Mouse (Mus musculus) kidney, adult 18-20 months (tissue): ENCODE data around the gene Fasn.
A peak's percentile ranks its signal among the peaks of the same experiment; 100 is the strongest.
"Not testable (repeated sequence)": the region's sequence is repeated elsewhere in the genome, so short reads cannot be mapped to it uniquely, and the experiment has no call there.

Experiments used
- DNase-seq: peaks from one replicate; pipeline ENCODE4 v3.0.0; 2021

Gene Fasn

DNA sequence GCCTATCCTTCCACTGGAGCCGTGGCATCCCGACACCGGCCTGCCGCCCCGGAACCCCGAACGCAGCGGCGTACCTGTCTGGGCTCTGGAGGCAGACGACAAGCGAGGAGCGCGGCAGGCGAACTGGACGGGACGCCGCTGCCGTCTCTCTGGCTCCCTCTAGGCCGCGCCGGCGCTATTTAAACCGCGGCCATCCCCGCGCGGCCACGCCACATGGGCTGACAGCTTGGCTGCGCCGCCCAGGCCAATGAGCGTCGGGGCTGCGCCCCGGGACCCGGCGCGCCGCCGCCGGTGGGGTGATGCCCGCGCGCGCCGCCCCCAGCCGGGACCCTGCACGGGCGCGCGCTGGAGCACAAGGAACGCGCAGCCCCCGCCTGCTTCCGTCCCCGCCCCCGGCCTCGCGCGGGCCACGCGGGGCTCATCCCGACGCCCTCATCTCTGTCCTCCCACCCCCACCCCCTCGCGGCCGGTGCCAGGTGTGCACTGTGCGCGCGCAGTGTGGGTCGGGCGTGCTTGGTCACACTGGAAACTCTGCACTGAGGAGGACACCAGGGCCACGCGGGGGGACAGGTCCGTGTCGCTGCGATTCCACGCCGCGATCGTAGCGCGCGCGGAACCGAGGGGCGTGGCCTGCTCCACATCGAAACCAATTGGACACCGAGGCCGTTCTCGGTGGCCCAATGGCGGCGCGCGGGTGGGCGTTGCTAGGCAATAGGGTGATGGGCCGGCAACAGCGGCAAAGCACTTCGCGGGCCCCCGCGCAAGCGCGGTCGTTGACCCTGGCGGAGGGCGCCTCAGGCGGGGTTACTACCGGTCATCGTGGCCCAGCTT, at the start of gene Fasn:
Gene Fasn, minus strand, starts transcription at position 592 of the 831 bp plus-strand sequence.
- peak; percentile 95 for DNase-seq

DNA sequence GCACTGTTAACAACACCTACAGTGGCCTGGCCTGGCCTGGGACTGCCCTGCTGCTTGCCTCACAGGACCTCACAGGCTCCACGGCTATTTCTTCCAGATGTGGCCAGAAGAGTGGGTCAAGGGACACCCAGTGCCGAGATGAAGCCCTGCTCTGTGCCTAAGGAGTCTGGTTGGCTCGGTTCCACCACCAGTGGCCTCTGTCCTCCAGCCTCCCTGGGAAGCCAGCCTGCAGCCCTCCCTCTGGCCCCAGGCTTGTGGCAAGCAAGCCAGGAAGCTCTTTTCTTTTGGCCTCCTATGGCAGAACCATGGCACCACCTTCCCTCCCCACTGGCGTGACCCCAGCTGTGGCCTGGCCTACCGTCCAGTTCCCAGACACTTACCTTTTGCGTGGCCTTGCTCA, 48.9 kb upstream of the Fasn start:
- DNase-seq = peak; percentile 62

DNA sequence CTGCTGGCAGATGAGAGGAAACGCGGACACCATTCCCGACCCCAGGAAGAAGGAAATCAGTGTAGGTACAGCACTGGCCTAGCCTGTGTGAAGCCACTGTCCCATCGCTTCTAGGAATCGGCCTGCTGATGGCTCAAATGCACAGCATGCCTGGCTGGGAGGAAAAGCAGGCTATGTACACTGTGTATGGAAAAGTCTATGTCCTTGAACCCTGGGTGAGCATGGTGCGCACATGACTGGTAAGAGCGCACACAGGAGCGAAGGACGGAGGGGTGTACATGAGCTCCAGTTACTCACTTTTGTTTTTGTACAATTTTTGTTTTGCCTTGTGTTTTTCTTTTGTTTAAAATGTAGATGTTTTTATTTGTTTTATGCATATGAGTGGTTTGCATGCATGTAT, 47.2 kb upstream of the Fasn start:
- no peak for DNase-seq

DNA sequence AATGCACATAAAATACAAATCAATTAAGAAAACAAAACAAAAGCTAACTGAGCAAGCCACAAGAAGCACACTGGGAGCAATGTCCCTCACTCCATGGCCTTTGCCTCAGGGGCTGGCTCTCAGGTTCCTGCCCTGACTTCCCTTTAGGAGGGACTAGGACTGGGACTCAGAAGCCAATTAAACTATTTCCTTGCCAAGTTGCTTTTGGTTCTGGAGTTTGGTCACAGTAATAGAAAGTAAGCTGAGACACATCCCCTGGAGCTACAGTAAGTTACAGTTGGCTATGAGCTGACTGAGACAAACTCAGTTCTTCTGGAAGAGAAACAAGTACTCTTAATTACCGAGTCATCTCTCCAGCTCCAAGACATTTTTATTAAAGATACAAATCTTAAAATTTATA, 41.5 kb upstream of the Fasn start:
- DNase-seq = no peak

DNA sequence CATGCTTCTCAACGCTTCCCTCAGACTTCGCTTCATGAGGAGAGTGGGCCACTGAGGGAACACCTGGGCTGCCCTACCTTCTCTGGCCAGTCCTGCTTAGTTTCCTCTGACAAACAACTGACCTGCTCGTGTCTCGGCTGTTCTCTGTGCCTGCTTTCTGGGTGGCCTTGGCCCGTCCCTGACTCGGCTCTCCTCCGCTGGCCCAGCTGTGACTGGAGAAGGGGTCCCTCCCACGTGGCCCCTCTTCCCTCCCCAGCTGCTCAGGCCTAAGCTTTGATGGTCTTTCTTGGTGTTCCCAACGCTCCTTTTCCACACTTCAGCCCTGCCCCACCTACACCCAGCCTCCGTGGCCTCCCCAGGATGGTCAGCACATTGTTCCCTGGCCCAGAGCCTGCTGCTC, 38.5 kb upstream of the Fasn start:
- no peak for DNase-seq

DNA sequence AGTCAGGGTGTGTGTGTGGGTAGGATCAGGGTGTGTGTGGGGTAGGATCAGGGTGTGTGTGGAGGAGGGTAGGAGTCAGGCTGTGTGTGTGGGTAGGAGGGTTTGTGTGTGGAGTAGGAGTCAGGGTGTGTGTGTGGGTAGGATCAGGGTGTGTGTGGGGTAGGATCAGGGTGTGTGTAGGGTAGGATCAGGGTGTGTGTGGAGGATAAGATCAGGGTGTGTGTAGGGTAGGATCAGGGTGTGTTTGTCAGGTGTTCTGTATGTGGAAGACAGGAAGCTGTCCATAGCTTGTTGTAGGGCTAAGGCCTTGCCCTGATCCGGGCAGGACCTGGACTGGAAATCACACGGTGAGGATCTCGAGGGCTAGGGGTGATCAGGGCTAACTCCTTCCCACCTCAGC, 31.6 kb upstream of the Fasn start:
- DNase-seq = not testable (repeated sequence)

DNA sequence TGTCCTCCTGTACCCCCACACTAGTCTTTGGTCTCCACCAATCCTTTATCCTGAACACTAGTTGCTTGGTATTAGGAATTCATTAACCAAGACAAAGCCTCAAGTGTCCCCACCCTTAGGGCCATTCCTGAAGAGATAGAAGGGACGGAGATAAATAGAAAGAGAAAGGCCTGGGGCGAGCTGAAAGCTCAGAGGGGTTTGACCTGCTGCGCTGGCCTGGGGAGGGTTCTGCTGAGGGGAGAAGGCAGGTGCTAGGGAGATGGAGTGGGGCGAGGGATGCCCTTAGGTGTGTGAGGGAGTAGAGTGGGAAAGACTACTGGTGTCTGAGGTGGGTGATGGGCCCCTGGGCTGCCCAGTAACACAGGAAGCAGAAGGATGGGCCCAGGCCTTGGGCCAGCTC, 29.4 kb upstream of the Fasn start:
- DNase-seq = no peak

DNA sequence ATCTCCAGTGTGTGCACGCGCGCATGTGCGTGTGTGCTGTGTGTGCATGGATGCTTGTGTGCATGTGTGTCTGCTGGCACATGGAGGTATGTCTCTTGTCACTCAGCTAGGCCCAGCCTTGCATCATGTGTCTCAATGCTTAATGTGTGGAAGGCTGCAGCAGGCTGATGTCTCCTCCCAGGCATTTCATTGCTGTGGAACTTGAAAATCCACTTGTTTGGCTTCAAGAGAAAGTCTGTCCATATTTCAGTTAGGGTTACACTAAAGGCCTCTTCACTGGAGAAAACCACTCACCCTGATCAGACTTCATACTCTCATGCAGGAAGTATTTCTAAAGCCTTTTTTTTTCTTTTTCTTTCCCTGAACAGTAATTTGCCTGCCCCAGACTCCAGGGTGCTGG, 28.8 kb upstream of the Fasn start:
- no peak for DNase-seq

DNA sequence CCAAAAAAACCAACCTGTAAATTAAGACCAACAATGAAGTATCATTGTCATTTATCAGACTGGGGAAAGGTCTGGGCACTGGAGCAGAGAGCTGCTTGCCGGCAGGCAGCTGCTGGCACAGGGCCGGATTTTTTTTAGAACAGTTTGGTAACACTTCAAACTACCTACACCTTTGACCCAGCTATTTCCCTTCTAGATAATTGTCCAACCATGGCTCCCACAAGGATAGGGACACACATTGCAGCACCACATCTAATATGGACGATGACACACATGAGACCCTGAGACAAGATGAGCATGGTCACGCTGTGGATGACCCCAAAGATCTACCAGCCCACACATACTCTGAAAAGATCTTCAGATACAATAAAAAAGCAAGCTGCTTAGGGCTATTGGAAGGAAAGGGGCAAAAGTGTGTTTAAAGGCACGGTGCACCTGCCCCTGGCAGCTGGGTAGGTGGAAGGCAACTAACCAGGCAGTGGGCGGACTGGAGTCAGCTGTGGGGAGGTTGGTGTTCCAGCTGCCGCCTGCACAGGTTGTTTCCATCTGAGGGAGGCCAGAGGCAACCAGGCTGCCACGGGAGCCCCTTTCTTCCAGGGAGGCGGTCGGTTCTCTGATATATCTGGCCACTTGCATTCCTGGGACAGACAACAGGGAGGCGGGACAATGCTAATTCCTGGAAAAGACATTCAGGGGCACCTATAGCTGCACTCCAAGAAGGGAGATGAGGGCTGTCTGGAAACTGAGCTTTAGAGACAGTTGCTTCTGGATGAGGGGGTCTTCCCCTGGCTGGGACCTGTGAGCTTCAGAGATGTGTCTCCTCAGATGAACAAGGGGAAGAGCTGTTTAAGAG, 28.0 kb upstream of the Fasn start:
- peak; percentile 78 for DNase-seq

DNA sequence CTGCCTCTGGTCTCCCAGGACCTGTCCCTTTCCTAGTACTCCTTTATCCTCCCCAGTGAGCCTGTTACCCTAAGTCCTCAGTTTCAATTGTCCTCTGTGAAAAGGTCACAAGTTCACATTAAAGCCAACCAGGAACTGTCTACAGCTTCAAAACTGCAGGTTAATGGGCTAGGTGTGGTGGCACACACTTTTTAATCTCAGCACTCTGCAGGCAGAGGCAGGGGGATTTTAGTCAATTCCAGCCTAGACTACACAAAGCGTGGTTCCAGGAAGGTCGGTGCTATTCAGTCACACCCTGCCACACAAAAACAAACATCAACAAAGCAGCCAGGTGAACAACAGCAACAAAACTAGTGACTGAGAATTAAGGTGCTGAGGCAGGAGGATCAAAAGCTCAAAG, 27.2 kb upstream of the Fasn start:
- no peak for DNase-seq

DNA sequence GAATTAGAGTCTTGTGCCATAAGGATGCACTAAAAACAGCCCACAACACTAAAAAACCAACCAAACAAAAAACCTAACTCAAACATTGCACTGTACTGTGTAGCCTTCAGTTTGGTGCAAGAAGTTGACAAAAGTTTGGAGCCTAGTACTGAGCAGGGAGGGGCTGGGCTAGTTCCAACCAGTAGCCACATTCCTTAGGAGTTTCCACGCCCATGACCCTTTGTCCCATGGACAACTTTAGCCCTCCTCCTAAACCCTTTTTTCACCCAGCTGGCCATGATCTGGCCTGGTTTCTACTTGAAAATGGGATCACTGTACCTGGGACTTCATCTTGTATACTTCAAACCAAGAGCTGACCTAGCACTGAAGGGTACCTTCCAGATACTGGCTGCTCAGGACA, 26.8 kb upstream of the Fasn start:
- peak; percentile 46 for DNase-seq

DNA sequence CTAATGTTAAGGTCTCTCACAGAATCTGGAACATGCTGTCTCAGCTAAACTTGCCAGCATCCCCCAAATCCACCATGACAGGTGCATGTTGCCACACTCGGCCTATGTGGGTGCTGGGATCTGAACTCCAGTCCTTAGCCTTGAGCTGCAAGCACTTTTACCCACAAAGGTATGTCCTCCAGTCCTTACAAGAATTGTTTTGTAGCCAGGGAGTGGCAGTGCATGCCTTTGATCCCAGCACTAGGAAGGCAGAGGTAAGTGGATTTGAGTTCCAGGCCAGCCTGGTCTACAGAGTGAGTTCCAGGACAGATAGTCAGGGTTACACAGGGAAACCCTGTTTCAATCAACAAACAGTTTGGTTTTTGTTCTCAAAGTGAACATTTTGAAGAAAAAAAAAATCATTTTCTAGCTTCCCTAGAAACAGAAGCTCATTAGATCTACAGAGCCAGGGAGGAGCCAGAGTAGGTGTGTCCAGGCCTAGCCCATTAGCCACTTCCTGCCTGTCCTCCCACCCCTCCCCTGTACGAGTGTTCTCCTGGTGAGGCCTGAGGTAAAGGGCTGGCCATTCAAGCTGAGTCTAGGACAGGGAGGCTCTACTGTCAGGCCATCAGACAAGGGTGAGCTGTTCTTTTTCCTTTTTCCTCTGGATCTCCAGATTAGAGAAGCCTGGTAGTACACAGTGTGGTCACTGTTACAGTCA, 26.1 kb upstream of the Fasn start:
- DNase-seq = no peak

DNA sequence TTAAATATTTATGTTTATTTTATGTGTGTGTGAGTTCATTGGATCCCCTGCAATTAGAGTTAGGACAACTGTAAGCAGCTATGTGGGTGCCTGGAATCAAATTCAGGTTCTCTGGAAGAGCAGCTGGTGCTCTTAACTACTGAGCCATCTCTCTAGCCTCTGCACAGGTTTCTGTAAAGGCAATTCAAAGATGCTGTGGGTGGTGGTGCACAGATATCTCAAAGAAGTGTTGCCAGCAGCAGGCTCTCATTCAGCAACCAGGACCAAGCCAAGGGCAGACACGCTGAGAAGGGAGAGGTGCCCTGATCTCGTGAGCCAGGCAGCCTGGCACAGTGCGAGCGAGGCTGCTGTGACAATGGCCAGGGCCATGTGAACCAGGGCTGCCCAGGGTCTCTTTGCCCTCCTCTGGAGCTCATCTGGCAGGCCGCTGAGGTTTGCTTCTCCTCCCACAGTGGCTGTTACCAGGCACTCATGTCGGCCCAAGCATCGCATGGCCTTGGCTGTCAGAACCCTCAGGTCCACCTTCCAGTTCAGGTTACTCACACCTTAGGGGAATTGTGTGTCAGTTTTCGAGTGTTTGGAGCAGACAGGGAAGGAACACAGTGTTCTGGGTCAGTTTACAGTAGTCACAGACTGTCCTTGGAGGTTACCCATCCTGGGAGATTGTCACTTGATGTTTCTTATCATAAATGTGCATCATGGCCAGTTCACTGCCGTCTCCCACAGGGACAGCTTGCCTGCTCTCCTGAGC, 22.6 kb upstream of the Fasn start:
- no peak for DNase-seq

DNA sequence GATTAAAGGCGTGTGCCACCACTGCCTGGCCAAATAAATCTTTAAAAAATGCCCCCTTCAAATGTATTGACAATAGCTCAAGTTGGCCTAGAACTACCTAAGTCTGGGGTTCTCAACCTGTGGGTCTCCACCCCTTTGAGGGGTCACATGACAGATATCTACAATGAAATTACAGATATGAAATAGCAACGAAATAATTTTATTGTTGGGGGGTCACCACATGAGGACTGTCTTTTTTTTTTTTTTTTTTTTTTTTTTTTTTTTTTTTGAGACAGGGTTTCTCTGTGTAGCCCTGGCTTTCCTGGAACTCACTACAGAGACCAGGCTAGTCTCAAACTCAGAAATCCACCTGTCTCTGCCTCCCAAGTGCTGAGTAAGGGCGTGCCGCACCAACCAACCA, 20.0 kb upstream of the Fasn start:
- no peak for DNase-seq

DNA sequence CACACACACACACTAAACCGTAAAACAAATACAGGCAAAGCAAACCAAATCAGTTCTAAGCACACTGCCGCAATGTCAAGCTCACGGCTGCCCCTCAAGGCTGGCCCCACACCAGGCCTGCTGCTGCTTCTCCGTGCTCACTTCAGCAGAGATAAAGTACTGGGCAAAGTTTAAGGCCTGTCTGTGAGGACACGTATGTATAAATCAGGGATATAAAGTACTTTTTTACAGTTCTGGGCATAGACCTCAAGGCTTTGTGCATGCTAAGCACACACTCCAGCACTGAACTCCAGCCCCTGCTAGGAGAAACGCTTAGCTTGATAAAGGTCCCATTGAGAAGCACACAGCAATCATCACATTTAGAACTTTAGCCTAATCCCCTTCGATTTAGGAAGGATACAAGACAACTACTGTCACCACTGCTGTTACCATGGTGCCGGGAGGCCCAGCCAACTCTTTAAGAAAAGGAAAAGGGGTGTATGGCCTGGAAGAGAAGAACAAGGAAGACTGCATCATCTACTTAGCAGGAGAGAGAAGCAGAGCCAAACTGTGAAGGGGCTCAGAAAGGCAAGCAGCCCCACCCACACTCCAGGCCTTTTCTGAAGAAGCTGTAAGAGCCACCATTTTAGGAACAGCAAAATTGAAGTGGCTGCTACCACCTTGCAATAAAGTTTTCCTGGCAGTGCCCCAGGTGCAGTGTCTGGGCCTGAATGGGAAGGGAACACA, 9.4 kb upstream of the Fasn start:
- no peak for DNase-seq

DNA sequence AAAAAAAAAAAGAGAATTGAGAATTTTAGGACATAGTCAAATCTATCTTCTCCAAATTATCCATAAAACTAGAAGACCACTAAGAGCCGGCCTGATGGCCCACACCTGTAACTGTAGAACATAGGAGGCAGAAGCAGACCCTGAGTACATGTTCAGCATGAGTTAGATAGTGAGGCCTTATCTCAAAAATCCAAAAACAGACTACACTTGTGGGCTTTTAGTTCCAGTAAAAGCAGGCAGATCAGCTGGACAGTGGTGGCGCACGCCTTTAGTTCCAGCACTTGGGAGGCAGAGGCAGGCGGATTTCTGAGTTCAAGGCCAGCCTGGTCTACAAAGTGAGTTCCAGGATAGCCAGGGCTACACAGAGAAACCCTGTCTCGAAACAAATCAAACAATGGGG, 8.6 kb upstream of the Fasn start:
- DNase-seq = not testable (repeated sequence)

DNA sequence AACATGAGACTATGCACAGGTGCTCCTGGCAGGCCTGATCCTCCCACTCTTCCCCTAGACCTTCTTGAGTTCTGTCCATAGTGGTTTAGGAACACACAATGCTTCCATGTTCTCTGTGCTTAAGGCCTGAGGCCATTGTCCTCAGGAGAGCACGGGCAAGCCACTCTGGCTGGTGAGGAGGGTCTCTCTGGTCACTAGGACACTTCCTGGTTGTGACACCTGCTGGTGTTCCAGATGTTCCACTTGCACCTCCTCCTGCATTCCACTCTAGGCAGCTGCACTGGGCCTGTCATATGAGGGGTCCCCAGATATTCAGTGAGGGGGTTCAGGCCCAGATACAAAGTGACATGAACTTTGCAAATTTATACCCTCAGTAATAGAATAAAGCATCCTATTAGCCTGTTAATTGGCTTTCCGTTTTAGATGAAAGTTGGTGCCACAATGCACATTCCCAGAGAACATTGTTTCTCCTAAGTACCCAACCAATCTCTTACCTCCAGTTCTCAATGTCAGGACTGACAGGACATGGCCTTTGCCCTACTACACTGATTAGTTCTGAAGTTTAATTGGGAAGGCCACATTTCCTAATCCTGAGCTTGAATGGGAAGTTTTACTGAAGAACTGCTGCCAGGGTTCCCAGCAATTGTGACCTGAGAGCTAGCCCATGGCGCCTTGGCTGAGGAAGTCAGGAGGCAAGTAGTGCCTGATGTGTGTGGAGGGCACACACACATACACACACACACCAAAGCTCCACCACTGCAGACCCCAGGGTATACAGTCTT, 7.5 kb upstream of the Fasn start:
- no peak for DNase-seq

DNA sequence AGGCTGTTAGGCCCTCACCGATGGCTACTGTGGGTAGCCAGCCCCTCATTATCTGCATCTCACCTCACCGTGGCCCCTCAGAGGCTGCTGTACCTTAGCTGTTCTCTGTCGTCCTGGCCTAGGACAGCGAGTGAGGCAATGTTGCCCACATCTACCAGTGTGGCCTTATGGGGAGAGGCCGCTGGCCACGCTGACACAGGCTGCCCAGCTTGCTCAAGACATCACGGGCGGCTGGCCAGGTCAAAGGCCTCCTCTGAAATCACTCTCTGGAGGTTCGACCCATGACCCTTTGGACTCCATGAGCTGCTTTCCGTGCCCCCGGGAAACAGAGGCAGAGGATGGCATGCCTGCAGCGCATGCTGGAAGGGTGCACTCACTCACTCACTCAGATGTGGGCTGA, 6.3 kb upstream of the Fasn start:
- peak; percentile 64 for DNase-seq

DNA sequence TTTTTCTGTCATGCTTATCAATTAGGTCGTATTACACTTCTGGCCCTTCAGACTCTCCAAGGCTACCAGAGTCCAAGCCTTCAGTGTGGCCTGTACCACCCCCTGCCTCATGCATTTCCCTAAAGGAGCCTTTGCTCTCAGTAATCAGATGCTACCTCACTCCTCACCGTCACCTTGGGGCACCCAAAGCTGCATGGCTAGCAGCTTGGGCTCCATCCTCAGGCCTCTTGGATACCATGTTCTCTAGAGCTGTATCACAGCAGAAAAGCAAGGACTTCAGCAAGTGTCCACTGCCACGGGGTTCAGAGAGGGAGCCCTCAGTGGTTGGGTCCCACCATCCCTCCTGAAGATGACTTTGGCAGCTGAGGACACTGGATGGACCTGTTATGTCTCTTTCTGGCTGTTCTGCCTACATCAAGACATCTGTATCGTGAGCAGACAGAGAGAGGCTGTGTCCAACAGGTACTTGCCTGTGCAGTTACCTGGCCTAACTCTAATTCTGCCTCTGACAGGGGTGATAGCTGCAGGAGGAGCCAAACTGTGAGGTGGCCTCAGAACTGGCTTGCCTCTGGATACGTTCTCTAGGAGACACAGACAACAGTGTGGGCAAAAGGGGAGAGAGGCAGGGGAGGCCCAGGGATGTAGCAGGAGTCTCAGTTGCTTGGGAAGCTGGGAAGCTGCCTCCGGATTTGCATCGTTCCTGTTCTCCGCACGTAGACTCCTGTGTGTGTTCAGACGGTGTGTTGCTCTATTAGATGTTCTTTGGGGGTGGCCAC, 5.6 kb upstream of the Fasn start:
- DNase-seq = no peak

DNA sequence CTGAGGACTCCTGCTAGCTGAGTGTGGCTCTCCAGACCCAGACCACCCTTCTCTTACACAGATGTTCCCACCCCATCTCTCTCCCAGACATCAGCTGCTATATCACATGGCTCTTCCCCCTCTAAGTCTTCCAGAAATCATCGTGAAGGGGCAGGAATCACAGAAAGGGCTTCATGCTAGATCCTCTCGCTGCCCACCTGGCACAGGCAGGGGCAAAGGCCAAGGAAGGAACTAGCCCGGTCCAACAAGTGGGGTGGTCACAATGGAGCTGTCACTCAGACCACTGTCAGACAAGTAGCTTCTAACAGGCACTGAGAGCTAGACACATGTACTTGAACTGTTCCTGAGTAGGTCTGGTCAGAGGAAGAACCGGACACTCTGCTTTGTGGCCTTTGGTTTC, 4.1 kb upstream of the Fasn start:
- no peak for DNase-seq
